Mouse (Mus musculus) layer of hippocampus, adult 2 months (tissue): ENCODE measurements around the gene Tecpr2. TPM values are rescaled to one million over a fixed set of nuclear protein-coding genes. Genes with fewer than 3 reads are reported as not detected.

Source experiments
- DNase-seq, 2 experiments: peaks; one replicate each; pipeline ENCODE4 v3.0.0; 2022; ENCODE audit warnings: low spot score in 2 of 2
- H3K27ac ChIP-seq: fragments of 200-600 bp; 2 replicates; pipeline ENCODE4 v1.8.1; 2022
- H3K4me3 ChIP-seq: fragments of 200-600 bp; 2 replicates; pipeline ENCODE4 v1.8.1; 2022; ENCODE audit warnings: mild to moderate bottlenecking
- CTCF ChIP-seq: fragments of 200-600 bp; conservative IDR thresholded peaks from 2 replicates; pipeline ENCODE4 v1.8.1; 2022; ENCODE audit warnings: antibody characterized with exemption, mild to moderate bottlenecking, moderate library complexity
- total RNA-seq, 2 experiments: library from RNA; stranded (reverse); gene quantifications; 2 replicates each; pipeline ENCODE4 v1.2.3; 2021

Tecpr2 gene
- total RNA-seq, 2 experiments from 2014 or later: 39.5 to 42.0 TPM

DNA sequence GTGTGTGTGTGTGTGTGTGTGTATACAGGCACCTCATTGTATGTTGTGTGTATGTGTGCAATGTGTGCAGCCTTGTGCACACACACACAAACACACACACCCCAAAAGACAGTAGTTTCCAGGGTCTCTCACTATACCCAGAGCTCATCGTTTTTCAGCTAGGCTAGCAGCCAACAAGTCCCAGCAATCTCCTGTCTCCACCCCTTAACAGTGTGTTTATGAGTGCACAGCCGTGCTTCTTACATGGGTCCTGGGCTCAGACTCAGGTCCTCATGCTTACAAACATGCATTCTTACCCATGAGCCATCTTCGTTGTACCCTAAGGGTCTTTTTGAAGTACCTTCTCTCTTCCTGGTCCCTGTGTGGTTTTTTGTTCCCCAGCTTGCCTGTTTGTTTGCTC lies 76.4 kb downstream of the Tecpr2 start:
- DNase-seq: no peak
- H3K4me3 ChIP-seq: no peak overlapping the region
- H3K27ac ChIP-seq: no peak overlapping the region
- TF ChIP-seq CTCF: no peak

DNA sequence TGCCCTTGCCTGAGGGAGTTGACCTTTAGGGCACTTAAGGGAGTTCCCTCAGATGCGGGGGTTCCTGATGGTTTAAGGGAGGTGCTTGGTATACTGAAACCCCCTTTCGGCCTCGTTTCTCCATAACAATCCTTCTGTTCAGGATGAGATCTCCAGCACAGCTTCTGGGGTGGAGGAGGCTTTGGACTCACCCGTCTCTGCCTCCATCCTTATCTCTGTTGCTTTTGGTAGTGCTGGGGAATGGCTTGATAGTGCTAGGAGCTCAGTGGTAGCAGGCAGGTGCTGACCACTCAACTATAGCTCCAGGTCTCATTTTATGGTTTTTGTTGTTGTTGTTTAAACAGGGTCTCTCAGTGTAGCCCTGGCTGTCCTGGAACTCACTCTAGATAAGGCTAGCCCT lies 77.0 kb downstream of the Tecpr2 start:
- DNase-seq: no peak
- no peak for TF ChIP-seq CTCF
- Histone ChIP-seq H3K27ac (no peak overlapping the region), H3K4me3 (no peak overlapping the region)

DNA sequence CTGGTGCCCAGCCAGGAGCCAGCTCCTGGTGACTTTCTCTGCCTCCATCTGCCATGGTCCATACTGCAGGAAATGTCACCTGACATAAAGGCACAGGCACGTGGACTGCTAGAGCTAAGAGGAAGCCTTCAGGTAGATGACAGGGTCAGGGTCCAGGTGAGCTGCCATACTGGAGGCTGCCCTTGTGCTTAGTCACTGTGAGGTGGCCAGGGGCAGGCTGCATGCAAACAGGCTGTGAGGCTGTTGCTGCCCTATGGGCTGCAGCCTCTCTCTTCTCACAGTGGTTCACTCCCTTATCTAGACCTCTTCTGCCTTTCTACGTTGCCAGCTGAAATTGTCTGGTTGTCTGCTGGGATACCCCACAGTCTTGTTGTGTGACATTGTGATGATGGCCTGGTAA lies 78.1 kb downstream of the Tecpr2 start:
- Histone ChIP-seq H3K4me3 (no peak overlapping the region), H3K27ac (no peak overlapping the region)
- TF ChIP-seq CTCF: no peak
- DNase-seq: no peak

DNA sequence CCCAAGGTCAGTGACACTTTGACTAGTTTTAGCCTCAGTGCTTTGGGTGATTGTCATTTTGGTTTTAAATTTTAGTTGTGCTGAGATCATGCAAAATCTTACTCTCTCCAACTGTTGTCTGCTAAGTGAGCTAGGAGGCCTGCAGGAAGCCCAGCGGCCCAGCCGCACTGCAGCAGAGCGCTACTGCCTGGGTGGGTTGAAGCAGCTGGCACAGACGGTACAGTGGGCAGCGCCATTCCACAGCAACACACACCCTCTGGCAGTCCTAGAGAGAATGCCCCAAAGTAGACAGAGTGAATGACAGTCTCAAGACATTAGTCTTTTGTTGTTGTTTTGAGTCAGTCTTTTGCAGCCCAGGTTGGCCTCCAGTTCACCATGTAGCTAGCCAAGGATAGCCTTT lies 81.3 kb downstream of the Tecpr2 start:
- no peak overlapping the region for H3K4me3 ChIP-seq
- DNase-seq: no peak
- no peak overlapping the region for H3K27ac ChIP-seq
- no peak for TF ChIP-seq CTCF

DNA sequence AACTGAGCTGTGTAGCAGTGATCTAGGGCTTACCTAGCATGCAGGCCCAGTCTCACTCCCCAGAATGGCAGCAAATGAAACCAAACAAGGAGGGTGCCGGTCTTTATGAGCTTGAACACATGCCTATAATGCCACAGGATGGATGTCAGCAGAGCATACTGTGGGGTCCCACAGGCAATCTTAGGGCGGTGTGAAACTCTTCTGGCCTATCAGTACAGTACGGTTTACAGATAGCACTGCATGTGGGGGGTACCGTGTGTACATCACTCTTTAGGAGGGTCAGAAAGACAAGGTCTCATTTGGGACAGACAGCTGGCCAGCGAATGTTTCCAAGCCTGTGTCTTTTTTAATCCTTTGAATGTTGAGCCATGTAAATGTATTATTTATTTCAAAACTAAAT lies 82.9 kb downstream of the Tecpr2 start:
- Histone ChIP-seq H3K27ac (no peak overlapping the region), H3K4me3 (no peak overlapping the region)
- TF ChIP-seq CTCF: no peak
- DNase-seq: no peak

DNA sequence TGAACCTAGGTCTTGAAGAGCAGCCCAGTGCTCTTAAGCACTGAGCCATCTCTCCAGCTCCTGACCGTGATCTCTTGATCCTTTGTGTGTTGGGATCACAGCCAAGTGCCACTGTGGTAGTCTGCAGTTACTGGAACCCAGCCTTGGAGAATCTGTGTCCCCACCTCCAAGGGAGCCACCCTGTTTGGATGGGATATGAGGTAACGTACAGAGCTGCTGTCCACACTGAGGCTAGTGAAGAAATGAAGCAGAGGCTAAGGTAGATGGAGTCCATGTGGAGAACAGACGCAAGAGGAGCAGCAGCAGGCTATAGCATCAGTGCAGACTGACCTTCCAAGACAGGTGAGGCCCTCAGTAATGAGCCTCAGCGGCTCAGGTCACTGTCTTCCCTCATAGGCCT lies 84.8 kb downstream of the Tecpr2 start:
- no peak overlapping the region for H3K4me3 ChIP-seq
- no peak for TF ChIP-seq CTCF
- no peak overlapping the region for H3K27ac ChIP-seq
- DNase-seq: no peak

DNA sequence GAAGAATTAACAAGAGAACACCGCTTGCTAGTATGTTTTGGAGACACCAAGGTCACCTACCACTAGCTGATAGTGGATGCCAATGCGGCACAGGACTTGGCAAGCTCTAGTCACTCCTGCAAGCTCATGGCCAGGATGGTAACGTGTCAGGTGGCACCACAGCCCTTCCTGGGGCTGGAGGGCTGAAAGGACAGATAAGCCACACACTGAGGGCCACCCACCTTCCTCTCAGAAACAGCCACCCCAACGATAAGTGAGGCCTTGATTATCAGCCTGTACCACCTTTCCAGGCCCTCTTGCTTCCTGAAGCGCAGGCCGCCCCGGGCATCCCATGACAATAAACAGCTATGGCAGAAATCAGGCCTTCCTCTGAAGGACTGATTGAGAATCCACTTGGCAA lies 85.2 kb downstream of the Tecpr2 start:
- TF ChIP-seq CTCF: no peak
- H3K27ac ChIP-seq: no peak overlapping the region
- DNase-seq: no peak
- no peak overlapping the region for H3K4me3 ChIP-seq

DNA sequence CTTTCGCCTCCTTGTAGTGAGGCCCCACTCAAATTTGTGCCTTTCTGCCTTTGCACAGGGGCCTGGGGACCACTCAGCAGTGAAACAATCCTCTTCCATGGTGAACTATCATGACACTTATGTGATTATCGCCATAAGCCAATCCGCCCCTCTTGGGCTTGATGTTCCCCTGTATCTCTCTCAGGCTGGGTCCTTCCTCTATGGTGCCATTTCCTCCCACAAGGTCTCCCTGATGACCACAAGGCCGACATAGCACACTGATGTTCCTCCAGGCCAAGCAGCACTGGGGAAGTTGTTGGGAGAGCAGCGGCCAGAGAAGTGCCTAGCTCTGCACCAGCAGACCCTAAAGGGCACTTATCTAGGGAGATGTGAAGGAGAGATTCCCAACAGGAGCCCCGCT lies 85.7 kb downstream of the Tecpr2 start:
- Histone ChIP-seq H3K4me3 (no peak overlapping the region), H3K27ac (no peak overlapping the region)
- no peak for DNase-seq
- no peak for TF ChIP-seq CTCF

DNA sequence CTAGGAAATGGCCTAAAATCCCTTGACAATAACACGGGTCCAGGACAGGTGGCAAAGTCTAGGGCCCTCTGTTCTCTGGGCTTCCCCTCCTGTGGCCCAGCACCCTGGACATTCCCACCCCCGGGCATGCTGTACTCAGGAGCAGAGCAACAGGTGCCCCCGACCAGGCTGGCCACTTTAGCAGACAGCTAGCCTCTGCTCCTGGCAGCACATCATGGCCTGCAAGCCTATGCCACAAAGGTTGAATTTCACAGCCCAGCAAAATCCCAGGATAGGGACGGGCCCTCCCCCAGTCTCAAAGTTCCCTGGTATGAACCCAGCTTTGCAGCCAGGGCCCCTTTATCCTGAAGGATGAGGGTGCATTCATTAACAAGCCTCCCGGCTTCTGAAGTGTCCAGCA lies 86.3 kb downstream of the Tecpr2 start:
- Histone ChIP-seq H3K27ac (no peak overlapping the region), H3K4me3 (no peak overlapping the region)
- no peak for DNase-seq
- no peak for TF ChIP-seq CTCF

DNA sequence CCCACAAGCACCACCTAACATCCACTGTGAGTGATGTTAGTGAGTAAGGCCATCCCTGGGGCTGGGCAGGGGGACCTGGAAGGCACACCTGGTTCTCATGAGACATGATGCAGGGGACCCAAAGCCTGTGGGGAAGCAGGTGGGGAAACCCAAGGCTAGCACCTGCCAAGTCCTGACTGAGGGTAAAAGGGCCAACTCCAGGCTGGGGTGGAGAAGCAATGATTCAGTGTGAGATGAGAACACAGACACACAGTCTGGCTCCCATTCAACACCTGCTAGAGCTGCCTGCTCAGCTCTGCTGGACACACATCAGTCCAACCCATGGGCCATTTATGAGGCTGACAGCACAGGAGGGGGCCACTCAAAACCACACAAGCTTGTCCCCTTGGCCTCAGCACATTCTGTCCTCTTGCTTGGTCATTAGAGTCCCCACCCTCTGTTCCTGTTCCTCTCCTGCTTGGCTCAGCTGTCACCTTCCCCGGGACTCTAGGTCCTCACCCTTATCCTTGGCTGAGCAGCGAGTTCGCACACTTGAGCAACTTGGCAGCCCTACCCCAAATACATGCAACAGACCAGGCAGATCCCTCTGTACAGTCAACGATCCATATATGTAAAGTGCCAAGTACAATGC lies 86.9 kb downstream of the Tecpr2 start:
- H3K27ac ChIP-seq: no peak overlapping the region
- no peak for DNase-seq
- TF ChIP-seq CTCF: no peak
- no peak overlapping the region for H3K4me3 ChIP-seq

DNA sequence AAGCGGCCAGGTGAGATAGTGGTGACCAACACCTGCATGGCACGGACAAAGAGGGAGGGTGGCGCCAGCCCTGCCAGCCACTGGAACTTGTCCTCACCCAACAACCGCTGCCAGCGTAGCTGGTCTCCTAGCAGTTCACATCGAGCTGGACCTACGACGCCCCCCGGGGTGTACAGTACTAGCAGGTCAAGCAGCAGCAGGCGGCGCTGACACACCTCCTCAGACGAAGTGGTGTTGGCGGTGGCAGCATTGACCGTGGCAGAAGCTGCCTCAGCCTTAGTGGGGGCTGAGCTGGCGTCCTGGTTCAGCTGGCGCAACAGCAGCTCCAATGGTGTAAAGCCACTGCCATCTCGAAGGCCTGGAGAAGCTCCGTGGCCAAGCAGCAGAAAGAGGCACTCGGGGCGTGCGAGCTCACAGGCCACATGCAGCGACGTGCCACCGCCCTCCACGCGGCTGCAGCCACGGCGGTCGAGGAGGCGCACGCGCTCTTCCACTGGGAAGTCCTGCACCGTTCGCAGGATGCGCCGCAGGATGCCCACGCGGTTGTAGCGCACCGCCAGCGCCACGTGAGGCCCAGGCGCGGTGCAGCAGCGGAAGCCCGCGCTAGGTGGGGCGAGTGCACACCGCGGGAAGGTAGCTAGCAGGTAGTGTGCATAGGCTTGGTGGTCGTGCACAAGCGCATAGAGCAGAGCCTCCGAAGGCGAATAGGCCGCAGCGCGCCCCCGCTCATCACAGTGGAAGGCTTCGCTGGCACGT lies 87.7 kb downstream of the Tecpr2 start:
- DNase-seq: no peak

DNA sequence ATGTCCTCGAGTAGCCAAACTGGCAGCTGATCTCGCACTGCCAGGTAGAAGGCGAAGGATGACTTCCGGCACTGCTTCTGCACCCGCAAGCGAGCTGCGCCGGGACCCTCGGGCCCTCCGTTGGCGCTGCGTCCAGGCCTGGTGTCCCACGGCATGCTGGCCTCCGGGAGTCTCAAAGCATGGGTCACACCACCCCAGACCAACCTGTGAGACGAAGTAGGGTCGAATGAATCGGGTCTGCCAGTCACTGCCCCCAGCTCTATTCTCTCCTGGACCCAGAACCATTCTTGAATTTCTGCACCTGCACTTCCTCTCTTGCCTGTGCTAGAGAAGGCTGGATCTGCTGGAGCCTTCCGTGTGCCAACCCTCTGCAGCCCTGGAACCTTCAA lies 88.3 kb downstream of the Tecpr2 start:
- TF ChIP-seq CTCF: no peak
- no peak for DNase-seq
- no peak overlapping the region for H3K4me3 ChIP-seq
- no peak overlapping the region for H3K27ac ChIP-seq

More for the DNA sequence above, 87.7 kb downstream of the Tecpr2 start:
- H3K4me3 ChIP-seq: no peak overlapping the region
- no peak for TF ChIP-seq CTCF
- no peak overlapping the region for H3K27ac ChIP-seq

DNA sequence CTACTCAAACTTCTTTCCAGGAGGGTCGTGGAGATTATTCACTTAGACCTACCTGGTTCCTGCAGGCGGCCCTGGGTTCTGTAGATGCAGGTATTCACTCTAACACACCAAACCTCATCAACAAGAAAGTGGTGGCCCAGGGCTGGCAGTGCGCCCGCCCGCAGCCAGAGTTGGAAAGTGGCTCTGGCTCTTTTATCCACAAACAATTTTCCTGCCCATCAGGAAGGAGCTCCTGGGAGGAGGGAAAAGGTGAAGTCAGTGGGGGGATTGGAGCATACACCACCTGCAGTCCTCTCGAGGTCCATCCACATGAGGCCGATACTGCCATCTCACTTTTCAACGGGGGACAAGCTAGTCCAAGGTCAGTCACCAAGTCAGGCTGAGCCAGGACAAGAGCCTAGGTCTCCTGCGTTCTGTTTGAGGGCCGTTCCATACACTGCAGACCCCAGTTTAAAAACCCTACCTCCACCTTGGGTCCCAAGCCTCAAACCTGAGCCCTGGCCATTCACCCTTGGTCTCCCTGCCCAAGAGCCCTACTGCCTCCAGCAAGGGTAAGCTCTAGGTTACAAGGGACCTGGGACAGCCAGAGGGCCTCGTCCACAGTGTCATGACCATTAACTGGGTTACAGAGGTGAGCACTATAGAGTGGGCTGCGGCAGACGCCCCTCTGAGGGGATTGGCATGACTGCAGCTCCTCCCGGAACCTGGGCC lies 89.0 kb downstream of the Tecpr2 start:
- peak overlapping the region; percentile 91 for H3K27ac ChIP-seq
- TF ChIP-seq CTCF: no peak
- H3K4me3 ChIP-seq: peak overlapping the region; percentile 91
- no peak for DNase-seq
